Mouse (Mus musculus) thymus, adult 2 months (tissue): Measurements from ENCODE around the gene Hgd.

Experiments
- CTCF ChIP-seq: fragments of 200-500 bp; IDR thresholded peaks from 2 replicates; pipeline ENCODE4 v1.5.1; 2012; ENCODE audit warnings: mild to moderate bottlenecking, control low read depth, low read length, moderate library complexity, borderline replicate concordance; ENCODE audit not compliant: control insufficient read depth, poor library complexity, insufficient read depth; ENCODE audit errors: extremely low read depth
- POLR2A ChIP-seq: fragments of 200-500 bp; IDR thresholded peaks from 2 replicates; pipeline ENCODE4 v1.6.1; 2012; ENCODE audit warnings: mild to moderate bottlenecking, low read length, control low read depth, moderate library complexity; ENCODE audit not compliant: control insufficient read depth, poor library complexity, insufficient read depth; ENCODE audit errors: extremely low read depth

- TF ChIP-seq CTCF (no peak), POLR2A (no peak)
Measured at GRCm38 (mm10) chr16:37680831-37681230, 100.9 kb downstream of the Hgd start.
